Comparison of ENCODE assay signal across 29 mouse cellular contexts in the genomic region with DNA sequence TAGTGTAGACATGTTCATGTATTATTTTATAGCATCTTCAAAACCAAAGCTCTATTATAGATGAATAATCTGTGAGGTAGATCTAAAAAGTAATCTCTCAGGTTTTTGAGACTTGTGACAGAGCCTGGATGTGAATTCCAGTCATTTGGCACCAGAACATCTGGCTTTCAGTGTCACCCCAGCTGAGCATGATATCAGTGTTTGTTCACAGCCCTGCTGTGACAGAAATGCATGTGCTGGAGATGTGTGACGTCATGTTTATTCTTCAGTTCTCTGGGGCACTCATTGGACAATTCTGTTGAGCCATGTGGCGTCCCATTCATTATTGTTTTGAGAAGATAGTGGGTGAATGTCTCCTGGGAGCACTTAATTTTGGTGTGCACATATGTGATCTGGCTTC.
"Had no signal": no experiment of that assay in that cellular context is flagged by ENCODE, and none has a peak within 500 bp of the region (broad histone marks: within the 10 kb centered on the region; RNA-seq: fewer than 3 reads in every experiment).

No protein-coding gene starts in this region.

- H3K4me3 ChIP-seq: heart, embryonic 10.5 days; heart, embryonic 12.5 days; heart, embryonic 13.5 days; heart, embryonic 15.5 days; hindbrain, embryonic 10.5 days; hindbrain, embryonic 12.5 days; hindbrain, embryonic 13.5 days; hindbrain, embryonic 15.5 days; intestine, embryonic 15.5 days; kidney, embryonic 15.5 days had no signal

- H3K27ac ChIP-seq: heart, embryonic 10.5 days; heart, embryonic 13.5 days; heart, embryonic 15.5 days; hindbrain, embryonic 10.5 days; hindbrain, embryonic 12.5 days; hindbrain, embryonic 13.5 days; hindbrain, embryonic 14.5 days; hindbrain, embryonic 15.5 days; hindbrain, postnatal 0 days; intestine, embryonic 15.5 days; kidney, embryonic 15.5 days; kidney, postnatal 0 days had no signal

- DNase-seq: heart, postnatal 10 days; heart, postnatal 14 days; heart, postnatal 36 days; heart, postnatal 4 days; kidney, adult 11 months; kidney, adult 18-20 months; kidney, adult 2 months; kidney, adult 8-10 months; kidney, adult 9 months; kidney, postnatal 10 days; kidney, postnatal 14 days; kidney, postnatal 25 days; kidney, postnatal 36 days; kidney, postnatal 4 days; layer of hippocampus, adult 9-11 months; layer of hippocampus, postnatal 36 days had no signal
